Mouse (Mus musculus) T-helper 1 cell (primary cell): ENCODE results near the gene Slc39a11.

Experiments used
- in situ Hi-C: fragments of 300-600 bp; cut with MboI, MseI; formaldehyde crosslinking; loops from one replicate; pipeline ENCODE4 v1.15.1; 2025; ENCODE audit warnings: high pct_unique_total_duplicates

The Slc39a11 gene

DNA sequence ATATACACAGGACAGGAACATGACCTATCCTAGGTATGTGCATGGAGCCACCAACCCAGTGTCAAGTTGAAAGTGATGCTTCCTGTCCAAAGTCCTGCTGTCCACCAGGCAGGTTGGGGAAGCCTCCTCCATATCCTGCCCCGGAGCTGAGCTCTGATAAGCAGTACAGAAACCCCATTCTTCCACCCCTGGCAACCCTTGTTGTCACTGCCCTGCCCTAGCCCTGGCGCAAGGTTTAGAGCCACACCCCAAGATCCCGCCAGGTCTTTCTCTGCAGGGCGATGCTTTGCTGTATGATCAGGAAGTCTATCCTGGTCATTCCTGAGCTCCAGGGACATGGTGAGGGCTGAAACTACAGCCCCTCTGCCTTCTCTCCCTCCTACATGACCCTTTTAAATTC lies 396.7 kb downstream of the Slc39a11 start:
- in situ Hi-C loops: no loop called here

DNA sequence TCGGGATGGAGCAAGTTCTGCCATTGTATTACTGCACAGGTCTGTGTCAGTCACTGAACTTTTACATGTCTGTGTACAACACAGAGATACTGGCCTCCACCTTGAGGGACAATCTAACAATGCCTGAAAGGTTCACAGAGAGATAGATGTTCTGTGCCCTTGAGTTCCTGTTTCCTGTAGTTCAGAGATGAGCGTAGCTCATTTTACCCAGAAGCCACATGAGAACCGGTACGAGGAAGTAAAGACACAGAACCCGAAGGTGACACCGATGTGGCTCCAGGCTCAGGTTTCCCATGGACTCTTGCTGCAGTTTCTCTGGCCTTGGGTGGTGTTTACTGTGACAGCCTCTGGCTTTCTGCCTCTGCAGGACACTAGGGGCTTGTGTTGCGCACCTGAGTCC lies 398.7 kb downstream of the Slc39a11 start:
- in situ Hi-C loops: no loop called here

DNA sequence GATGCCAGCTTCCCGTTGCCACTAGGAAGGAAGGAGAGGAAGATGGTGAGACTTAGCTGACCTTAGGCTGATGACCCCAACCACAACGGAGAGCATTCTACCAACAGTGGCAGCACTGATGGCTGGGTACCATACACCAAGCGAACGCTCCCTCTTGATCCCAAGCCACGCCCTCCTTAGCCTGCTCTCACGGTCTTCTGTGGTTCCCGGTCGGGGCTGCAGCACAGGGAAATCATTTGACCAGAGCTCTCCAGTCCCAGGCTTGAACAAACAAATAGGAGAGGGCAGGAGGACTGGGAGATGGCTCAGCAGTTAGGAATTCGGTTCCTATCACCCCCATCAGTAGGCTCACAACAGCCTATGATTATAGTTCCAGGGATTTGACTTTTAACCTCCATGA lies 403.4 kb downstream of the Slc39a11 start:
- in situ Hi-C loops: no loop called here

DNA sequence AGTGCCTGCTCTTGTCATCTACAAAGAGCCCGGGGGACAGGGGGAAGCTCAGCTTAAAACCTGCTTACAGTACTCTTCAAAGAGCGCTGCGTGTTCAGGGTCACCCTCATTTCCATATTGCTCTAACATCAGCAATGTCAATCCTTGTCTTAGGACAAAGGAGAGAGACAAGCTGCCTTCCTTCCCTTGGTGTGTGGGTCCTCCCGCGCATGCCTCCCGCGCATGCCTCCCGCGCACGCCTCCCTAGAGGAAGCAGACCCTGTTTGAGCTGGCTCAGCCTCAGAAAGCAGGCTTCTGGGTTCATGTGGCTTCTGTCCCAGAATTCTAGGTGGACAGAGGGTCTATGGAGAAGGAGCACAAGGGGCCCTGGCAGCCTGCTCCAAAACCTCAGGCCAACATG lies 404.2 kb downstream of the Slc39a11 start:
- in situ Hi-C loops: no loop called here

DNA sequence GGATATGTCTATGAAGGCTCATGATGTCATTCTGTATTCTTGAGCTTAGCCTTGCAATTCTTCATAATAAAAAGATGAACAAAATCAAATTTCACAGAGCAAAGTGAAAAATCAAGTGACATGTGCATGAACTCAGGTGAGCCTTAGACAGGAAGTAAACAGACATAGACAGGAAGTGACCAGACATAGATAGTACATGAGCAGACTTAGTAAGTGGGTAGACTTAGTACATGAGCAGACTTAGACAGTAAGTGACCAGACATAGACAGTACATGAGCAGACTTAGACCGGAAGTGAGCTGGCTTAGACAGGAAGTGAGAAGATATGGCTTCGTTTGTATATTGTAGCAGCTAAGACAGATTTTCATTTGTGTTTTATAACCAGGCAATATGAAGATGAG lies 415.4 kb downstream of the Slc39a11 start:
- in situ Hi-C loops: no loop called here

DNA sequence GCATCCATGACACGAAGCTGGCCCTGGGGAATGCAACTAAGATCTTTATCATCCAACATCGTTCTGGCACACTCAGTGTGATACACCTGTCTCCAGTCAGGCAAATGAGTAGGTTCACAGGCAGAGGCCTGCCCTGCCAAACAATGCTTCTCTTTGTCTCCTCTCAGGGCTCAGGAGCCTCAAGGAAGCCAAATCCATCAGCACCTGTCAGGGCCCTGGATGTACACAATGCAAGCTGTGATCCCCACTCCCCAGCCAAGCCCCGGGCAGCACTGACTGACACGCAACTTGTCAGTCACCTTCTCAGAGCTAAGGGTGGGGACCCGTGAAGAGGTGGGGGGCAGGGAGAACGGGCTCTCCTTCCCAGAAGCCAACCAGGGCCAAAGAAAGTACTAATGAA lies 417.8 kb downstream of the Slc39a11 start:
- in situ Hi-C loops: no loop called here

DNA sequence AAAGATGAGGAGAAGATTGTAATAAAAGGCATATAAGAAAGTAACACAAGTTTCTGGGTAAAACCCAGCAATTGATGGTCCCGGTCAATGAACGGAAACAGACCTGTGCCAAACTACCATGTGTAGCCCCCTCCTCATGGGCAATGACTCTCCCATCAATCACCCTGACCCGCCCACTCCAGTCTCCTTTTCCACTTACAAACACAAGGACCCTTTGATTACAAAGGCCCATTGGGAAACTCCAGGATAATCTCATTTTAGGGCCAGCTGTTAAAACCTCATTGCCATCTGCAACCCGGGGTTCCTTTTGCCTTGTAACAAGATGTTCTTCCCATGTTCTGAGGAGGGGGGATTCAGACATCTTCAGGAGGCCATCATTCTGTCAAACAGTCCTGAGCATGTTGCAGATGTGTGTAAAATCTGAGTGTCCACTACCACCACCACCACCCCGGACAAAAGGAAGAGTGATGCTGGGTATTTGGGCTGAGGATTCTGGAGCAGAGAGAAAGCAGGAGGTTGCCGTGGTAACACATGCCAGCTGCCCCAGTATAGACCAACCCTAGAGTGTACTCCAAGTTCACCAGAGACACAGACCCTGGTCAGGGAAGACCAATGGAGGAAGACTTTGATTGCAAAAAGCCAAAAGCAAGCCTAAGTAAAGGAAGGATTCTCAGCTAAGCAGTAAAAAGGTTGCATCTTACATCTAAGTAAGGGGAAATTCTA lies 419.3 kb downstream of the Slc39a11 start:
- in situ Hi-C loops: no loop called here

DNA sequence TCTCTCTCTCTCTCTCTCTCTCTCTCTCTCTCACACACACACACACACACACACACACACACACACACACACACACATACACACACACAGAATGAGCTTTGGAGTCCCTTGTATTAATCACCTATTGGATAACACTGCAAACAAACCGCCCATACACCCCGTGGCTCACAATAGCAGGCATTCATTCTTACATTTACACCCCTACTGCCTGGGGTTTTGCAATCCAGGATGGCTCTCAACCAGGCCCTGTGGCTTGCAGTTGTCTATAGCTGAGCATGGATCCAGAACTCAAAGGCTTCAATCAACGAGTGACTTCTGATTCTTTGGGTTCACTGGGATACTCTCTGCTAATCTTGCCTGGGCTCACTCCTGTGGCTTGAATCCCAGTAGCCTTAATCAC lies 424.1 kb downstream of the Slc39a11 start:
- in situ Hi-C loops: no loop called here

DNA sequence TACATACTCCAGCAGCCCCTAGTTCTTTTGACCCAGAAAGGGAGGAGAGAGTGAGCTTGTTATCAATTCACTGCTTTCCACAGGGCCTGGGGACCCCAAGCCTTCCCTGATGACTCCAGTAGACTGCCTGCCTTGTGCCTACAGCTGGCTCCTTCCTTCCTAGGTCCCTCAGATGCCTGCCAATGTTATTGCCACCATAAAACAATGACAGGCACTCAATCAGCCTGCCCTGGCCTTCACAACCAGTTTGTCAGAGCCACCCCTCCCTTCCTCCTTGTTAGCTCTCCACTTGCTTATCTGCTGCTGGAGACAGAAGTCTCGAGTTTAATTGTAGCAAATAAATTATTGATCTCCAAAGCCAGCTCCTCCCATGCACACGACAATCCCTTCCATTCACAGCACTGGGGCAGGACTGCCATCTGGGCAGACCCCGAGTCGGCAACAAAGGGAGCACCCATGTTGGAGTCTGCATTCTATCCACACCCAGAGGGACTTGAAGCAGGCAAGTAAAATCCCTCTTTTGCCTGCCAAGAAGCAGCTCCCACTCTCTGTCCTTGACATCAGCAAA lies 426.0 kb downstream of the Slc39a11 start:
- in situ Hi-C loops: no loop called here

DNA sequence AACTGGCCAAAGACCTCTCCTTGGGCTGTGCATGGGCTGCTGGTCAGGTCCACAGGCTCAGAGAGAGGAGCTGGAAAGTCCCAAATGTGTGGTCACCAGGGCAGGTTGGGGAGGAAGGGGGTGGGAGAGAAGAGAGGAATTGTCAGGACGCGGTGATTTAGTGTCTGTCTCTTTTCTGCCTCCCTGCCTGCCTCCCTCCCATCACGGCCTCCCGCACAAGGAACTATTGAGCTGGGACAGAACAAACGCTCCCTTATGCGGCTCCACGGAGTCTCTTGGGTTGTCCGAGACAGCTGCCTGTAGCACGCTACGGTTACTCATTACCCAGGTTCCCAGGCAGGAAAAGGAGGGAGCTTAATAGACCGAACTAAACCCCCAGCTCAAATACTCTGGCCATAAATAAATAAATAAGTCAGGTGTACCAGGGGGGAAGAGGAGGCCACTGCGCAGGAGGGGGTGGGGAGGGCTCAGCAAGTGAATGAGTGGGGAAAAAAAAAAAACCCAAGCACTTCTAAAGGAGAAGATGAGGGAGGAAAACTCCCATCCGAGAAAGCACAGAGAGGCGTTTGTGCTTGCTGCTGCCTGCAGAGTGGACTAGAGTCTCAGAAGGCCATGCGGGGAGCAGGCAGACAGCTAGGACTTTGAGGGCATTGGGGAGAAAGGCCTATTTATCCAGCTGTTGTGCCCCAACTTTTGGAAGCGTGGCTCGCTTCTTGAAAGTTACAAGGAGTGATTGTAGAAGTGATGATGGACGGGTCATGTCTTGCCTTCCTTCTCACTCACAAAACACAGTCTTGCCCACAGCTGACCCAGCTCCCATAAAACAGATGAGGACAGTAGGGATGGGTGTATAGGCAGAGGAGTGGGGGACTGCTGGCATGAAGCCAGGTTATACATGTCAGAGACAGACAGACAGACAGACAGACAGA lies 428.3 kb downstream of the Slc39a11 start:
- in situ Hi-C loops: no loop called here

DNA sequence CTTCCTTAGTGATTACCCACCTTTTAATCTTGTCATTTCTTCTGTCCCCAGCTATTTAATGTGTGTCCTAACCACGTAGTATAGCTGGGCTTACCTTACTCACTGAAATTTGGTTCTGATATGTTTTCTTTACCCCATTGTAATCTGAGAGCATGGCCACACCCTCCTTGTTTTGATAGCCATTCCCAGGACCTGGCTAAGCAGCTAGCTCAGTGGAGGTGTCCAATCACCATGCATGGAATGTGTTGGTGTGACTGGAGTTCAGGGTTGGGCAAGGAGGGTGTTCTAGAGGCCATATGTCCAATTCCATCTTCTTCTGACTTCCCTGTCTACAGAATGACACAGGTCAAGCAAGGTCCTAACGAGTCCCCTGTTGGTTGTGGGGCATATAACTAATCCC lies 429.2 kb downstream of the Slc39a11 start:
- in situ Hi-C loops: no loop called here

DNA sequence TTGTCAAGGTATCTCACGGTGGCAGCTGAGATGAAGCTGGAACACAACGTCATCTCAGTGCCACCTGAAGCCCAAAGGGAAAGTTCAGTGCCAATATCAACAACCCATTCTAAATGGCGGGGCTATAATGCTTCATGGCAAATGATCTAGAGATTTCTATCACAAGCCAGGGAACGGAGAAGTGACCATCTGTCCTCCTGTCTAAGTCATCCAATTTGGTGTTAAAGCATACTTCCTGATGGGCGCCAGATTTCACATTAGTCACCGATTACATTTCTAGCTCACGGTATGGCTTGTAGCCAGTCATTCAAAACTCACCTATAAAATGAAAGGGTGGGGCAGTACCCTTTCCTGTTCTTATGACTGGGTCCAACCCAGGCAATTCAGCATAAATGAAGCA lies 435.1 kb downstream of the Slc39a11 start:
- in situ Hi-C loops: no loop called here

DNA sequence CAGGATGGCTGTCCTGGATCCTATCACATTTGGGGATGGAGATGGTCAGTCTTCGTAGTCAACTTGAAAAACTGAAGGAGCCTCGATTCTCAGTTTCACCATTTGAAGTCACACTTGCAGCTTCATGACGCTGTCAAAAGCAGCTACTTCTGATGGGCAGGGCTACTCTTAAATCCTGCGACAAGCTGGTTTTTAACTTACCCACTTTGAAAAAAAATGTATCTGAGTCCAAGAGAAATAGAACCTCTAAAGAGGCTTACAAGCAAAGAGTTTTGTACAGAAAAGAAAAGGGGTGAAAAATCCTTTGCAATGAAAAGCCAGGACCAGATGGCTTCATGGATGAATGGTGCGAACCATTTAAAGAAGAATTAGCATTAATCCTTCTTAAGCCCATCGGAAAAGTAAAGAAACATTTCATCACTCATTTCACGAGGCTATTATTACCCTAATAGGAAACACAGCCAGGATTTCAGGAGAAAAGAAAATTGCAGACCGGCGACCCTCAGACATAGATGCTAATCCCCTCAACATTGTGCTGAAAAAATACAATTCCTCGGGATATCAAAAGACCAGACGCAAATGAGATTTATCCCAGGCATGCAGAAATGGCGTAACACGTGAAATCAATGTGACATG lies 437.4 kb downstream of the Slc39a11 start:
- in situ Hi-C loops: no loop called here

DNA sequence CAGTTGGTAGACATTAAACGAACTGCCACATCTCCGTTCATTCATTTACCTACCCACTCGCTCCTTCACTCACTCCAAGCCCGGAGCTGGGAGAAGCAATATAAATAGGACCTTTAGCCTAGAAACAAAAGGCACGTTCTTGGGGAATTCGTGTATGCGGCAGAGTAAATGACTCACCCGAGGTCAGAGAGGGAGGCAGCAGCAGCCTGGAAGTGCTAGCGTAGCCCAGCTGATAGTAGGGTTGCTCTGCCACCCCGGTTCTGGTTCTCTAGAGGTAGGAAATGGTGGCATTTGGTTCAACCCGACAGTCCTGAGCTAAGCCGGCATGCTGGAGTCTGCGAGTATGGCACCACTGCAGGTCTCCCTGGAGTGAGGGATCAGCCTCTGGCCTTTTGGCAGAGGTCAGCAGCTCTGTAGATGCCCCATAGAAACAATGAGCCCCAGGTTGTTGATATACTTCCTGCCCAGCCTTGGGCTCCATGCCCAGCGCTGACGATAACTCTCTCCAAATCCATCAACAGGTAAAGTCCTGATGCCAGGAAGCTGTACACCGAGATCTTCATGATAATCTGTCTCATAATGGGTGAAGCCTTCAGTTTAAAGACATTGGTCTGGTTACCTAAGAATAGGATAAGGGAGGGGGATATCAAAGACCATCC lies 440.5 kb downstream of the Slc39a11 start:
- in situ Hi-C loops: no loop called here

DNA sequence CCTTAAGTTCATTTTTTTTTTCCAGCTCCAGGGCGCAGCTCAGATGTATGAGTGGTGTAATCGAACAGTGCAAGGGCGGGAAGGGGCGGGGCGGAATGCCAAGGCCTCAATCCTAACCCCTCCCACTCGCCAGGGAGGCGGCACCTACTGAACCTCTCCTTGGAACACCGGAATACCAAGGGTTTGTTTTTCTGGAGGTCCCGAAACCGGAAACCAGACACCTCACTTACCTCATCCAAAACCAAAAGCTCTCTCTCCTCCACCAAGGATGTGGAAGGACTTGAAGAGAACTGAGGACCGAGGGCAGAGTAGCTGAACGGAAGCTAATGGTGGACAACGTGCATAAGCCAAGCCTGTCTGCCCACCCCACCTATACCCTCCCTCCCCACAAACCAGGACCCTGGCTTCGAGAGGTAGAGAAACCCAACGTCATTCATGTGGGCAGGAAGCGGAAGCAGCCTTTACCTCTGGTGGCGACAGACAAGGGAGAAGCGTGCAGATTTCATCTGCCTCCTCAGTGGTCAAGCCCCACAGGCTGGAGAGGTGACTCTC lies 441.3 kb downstream of the Slc39a11 start:
- in situ Hi-C loops: no loop called here

DNA sequence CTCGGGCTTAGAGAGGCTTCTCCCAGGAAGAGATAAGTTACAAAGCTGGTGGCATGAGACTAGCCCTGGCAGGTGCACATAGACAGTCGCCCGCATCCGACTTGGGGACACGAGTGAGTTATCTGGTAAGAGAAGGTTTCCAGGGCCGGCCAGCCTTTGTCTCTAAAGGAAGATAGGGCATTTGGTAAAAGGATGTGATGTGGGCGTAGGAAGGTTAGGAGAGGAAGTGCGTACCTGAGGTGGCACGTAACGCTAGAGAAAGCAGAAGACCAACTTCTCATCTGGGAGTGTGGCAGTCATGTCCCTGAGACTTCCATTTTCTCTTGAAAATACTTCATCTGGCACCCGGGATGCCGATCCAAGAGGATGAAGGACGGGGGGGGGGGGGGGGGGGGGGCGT lies 441.9 kb downstream of the Slc39a11 start:
- in situ Hi-C loops: no loop called here

DNA sequence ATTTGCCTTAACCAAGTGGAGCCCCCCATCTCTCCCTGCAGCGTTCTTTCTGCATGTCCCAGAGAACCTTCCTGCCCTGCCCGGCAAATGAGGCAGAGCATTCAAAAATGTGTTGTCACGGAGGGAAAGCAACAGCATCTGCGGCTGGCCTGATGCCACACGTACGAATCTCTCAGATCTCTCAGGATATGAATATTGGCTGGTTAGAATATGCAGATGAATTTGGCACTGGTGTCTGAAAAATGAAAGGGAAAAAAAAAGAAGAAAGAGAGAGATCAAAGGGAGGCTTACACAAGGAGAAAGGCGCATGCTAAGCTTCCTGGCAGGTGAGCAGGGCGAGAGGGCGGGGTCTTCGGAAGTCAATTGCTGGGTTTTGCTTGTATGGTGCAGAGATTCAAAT lies 443.8 kb downstream of the Slc39a11 start:
- in situ Hi-C loops: no loop called here

DNA sequence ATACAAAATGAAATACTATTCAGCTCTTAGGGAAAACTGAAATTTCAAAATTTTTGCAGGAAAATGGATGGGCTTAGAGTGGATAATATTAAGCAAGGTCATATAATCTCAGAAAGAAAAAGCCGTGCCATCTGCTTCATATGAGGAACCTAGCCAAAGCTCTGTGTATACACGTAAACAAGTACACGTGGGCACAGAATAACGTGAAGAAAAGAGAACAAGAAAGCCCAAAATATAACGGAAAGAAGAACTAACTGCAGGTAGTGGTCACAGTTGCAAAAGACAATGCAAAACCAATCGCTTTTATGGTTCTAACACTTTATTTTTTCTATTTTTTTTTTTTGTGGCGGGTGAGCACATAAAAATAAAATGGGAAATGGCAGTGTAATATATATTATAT lies 446.9 kb downstream of the Slc39a11 start:
- in situ Hi-C loops: no loop called here

DNA sequence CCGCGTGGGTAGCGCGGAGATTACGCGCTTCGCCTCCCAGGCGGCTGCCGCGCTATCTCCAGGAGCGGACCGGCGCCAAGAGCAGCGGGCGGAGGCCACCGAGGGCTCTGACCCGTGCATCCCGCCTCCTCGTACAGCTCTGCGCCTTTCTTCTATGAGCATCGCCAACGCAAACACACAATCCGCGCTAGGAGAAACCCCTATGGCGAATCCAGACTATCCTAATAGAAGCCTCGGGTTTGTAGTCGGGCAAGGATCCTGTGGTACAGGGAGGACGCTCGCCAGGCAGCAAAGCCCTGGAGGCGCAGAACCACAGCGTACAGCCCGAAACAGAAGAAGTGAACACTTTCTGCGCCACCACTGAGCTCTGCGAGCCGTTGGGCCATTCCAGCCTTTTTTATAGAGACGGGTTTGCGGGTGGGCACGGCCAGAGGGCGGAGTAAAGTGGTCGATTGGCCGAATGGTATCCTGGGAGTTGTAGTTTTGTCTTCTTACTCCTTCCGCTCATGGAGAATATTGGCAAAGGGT lies 448.3 kb downstream of the Slc39a11 start:
- in situ Hi-C loops: no loop called here

DNA sequence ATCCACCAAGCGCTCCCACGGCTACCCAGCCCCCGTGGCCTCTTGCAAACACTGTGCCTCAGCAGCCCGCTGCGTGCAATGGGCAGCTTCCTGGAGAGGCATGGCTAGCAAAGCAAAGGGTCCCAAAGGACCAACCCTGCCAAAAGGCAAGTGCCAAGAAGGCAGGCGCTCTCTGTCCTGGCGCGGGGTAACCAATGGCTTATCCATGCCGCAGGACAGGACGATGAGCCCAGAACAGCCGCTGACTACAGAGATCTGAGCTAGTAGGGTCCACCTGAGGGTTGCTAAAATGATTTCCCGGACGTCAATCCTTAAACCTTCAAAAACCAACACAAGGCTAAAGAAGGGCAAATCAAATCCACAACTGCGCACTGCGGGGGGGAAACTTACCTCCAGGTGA lies 449.0 kb downstream of the Slc39a11 start:
- in situ Hi-C loops: no loop called here

DNA sequence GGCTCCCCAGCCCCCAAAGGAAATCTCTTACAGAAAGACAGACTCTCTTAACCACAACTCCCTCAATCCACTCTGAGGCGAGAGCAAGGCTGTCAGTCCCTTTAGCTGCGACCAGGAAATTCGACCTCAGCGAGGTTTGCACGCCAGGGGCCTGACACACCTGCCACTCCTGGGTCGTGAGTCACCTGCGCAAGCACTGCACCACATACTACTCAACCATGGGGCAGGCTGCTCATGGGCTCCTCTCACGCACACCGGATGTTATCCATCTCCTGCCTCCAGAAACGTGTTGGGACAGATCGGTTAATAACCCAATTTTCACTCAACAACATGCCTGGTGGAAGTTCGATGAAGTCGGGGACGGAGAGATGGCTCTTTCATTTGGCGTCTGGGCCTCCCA lies 451.3 kb downstream of the Slc39a11 start:
- in situ Hi-C loops: loop anchor here (10.0 kb wide), 1 partner anchor 446 kb away; the partner anchor contains the start of gene Cog1
